Comparison of ENCODE assay signal across 9 mouse cellular contexts in genomic region chr5:21813994-21814393, GRCm38 (mm10). TPM values are rescaled to one million over a fixed set of nuclear protein-coding genes. Genes with fewer than 3 reads are reported as not detected.
DNase-seq lines count a peak whose midpoint lies in the region; ATAC-seq and TF ChIP-seq lines count a peak whose summit lies in the region.
"Had no signal": no experiment of that assay in that cellular context is flagged by ENCODE, and none has a peak within 500 bp of the region (broad histone marks: within the 10 kb centered on the region; RNA-seq: fewer than 3 reads in every experiment).

No protein-coding gene starts in this region.

- peak; percentile 37 for TF ChIP-seq CTCF in kidney, adult 2 months (conservative IDR thresholded peaks at IDR 0.05; ENCODE audit: insufficient read depth, insufficient read length, low read depth, low read length)
- peak; percentile 78 for TF ChIP-seq CTCF in E14TG2a.4 (conservative IDR thresholded peaks at IDR 0.05; ENCODE audit: low read length)
- peak; percentile 40 for TF ChIP-seq CTCF in lung, adult 2 months (IDR thresholded peaks at IDR 0.05; ENCODE audit: insufficient read depth, low read length)
- TF ChIP-seq CTCF in testis, adult 2 months (IDR thresholded peaks at IDR 0.05; ENCODE audit: control insufficient read depth, insufficient read depth, insufficient replicate concordance, low read depth, low read length), result peak; percentile 68; the same call in 1 of the 2 replicates

- H3K27ac ChIP-seq in kidney, adult 2 months (ENCODE audit: insufficient read depth, low read depth, low read length), result no peak overlapping the region
- H3K27ac ChIP-seq in kidney, embryonic 15.5 days, result no peak overlapping the region
- H3K27ac ChIP-seq in testis, adult 2 months (ENCODE audit: control insufficient read depth, insufficient read depth, low read depth, low read length), result no peak overlapping the region

- H3K36me3 ChIP-seq in kidney, adult 2 months (ENCODE audit: control insufficient read depth, insufficient read depth, low read length), result no peaks in the 10 kb centered on the region
- H3K36me3 ChIP-seq in kidney, embryonic 15.5 days, result no peaks in the 10 kb centered on the region
- no peaks in the 10 kb centered on the region for H3K36me3 ChIP-seq in E14TG2a.4 (ENCODE audit: insufficient read depth, low read length)
- no peaks in the 10 kb centered on the region for H3K36me3 ChIP-seq in testis, adult 2 months (ENCODE audit: control insufficient read depth, insufficient read depth, low read length)

- no peak overlapping the region for H3K9ac ChIP-seq in kidney, embryonic 15.5 days

- no peak for ATAC-seq in CD4-positive, CD25-positive, alpha-beta regulatory T cell, adult 4 months
- no peak for ATAC-seq in kidney, embryonic 15.5 days (replicated peaks; ENCODE audit: low FRiP score)

- H3K4me3 ChIP-seq in kidney, adult 2 months (ENCODE audit: insufficient read depth, low read depth, low read length), result no peak overlapping the region
- no peak overlapping the region for H3K4me3 ChIP-seq in kidney, embryonic 15.5 days (replicated peaks)
- H3K4me3 ChIP-seq in E14TG2a.4 (replicated peaks; ENCODE audit: low read length), result no peak overlapping the region
- no peak overlapping the region for H3K4me3 ChIP-seq in lung, adult 2 months (replicated peaks; ENCODE audit: extremely low read depth, low read depth, low read length)
- no peak overlapping the region for H3K4me3 ChIP-seq in testis, adult 2 months (ENCODE audit: control insufficient read depth, low read depth, low read length)

- no peak for TF ChIP-seq POLR2A in kidney, adult 2 months (IDR thresholded peaks at IDR 0.05; ENCODE audit: low read depth, low read length)
- TF ChIP-seq POLR2A in lung, adult 2 months (IDR thresholded peaks at IDR 0.05; ENCODE audit: borderline replicate concordance, extremely low read depth, low read depth, low read length), result no peak
- no peak for TF ChIP-seq POLR2A in testis, adult 2 months (IDR thresholded peaks at IDR 0.05; ENCODE audit: control insufficient read depth, low read depth, low read length)

- no peaks in the 10 kb centered on the region for H3K9me3 ChIP-seq in kidney, embryonic 15.5 days (replicated peaks)
- H3K9me3 ChIP-seq in E14TG2a.4 (ENCODE audit: low read length), result no peaks in the 10 kb centered on the region

- peak; percentile 59 for DNase-seq in CD4-positive, CD25-positive, alpha-beta regulatory T cell, adult 2 months (ENCODE audit: low read depth, low spot score)
- DNase-seq in kidney, adult 2 months, result peak; percentile 32
- DNase-seq in embryo, embryonic 10 days (ENCODE audit: low spot score), result peak; percentile 69
- DNase-seq in lung, adult 2 months, result no peak

- 62% methylated on average over 1 of the region's 1 CpGs for WGBS in kidney, adult 2 months
- WGBS in kidney, embryonic 15.5 days, result 58% methylated on average over 1 of the region's 1 CpGs
- WGBS in lung, adult 2 months, result 47% methylated on average over 1 of the region's 1 CpGs

- no peaks in the 10 kb centered on the region for H3K4me1 ChIP-seq in kidney, adult 2 months (ENCODE audit: control insufficient read depth, insufficient read depth, low read length)
- H3K4me1 ChIP-seq in kidney, embryonic 15.5 days, result no peaks in the 10 kb centered on the region
- peaks cover 36% of the 10 kb centered on the region for H3K4me1 ChIP-seq in E14TG2a.4 (replicated peaks; ENCODE audit: low read depth, low read length)
- no peaks in the 10 kb centered on the region for H3K4me1 ChIP-seq in lung, adult 2 months (ENCODE audit: control insufficient read depth, insufficient read depth, low read length)
- H3K4me1 ChIP-seq in testis, adult 2 months (ENCODE audit: control insufficient read depth, insufficient read depth, low read length), result no peaks in the 10 kb centered on the region; the same call in 1 of the 2 replicates

- H3K4me2 ChIP-seq in kidney, embryonic 15.5 days, result no peak overlapping the region

- H3K27me3 ChIP-seq in kidney, adult 2 months (replicated peaks; ENCODE audit: control insufficient read depth, insufficient read depth, low read length), result no peaks in the 10 kb centered on the region
- no peaks in the 10 kb centered on the region for H3K27me3 ChIP-seq in kidney, embryonic 15.5 days
- peaks cover 3% of the 10 kb centered on the region; the same call in 1 of the 2 replicates for H3K27me3 ChIP-seq in E14TG2a.4 (ENCODE audit: insufficient read depth, low read length)
- H3K27me3 ChIP-seq in testis, adult 2 months (ENCODE audit: control insufficient read depth, insufficient read depth, low read length), result no peaks in the 10 kb centered on the region

RNA-seq across cellular contexts. Expression of gene Psmc2, which starts 28.9 kb away (rescaled TPM):
- 100 to 1,000 TPM; 147 to 164 TPM for polyA plus RNA-seq in CD4-positive, CD25-positive, alpha-beta regulatory T cell, adult 4 months (2017; shearing (Covaris generic))
- 30.7 and 42.3 TPM in 2 replicates for polyA plus RNA-seq in kidney, adult 2 months (2012; rRNA removed)
- polyA plus RNA-seq in kidney, embryonic 15.5 days (2015; fragmentation: Nextera tagmentation; extraction: Ambion mirVana), result 186 and 199 TPM in 2 replicates
- polyA plus RNA-seq in lung, adult 2 months (2012; rRNA removed), result 15.5 and 28.4 TPM in 2 replicates
- 169 and 174 TPM in 2 replicates for polyA plus RNA-seq in testis, adult 2 months (2012; rRNA removed)

RNA-seq across cellular contexts. Expression of gene Dnajc2, which starts 28.9 kb away (rescaled TPM):
- polyA plus RNA-seq in CD4-positive, CD25-positive, alpha-beta regulatory T cell, adult 4 months (2017; shearing (Covaris generic)), result 10 to 100 TPM; 30.4 to 37.1 TPM
- polyA plus RNA-seq in kidney, adult 2 months (2012; rRNA removed), result 7.2 and 7.5 TPM in 2 replicates
- 75.2 and 77.8 TPM in 2 replicates for polyA plus RNA-seq in kidney, embryonic 15.5 days (2015; fragmentation: Nextera tagmentation; extraction: Ambion mirVana)
- polyA plus RNA-seq in lung, adult 2 months (2012; rRNA removed), result 5.9 and 8.5 TPM in 2 replicates
- polyA plus RNA-seq in testis, adult 2 months (2012; rRNA removed), result 52.7 and 53.3 TPM in 2 replicates

RNA-seq across cellular contexts. Expression of gene Slc26a5, which starts 51.4 kb away (rescaled TPM):
- polyA plus RNA-seq in CD4-positive, CD25-positive, alpha-beta regulatory T cell, adult 4 months (2017; shearing (Covaris generic)), result not detected
- not detected in 2 replicates for polyA plus RNA-seq in kidney, adult 2 months (2012; rRNA removed)
- not detected in 2 replicates for polyA plus RNA-seq in kidney, embryonic 15.5 days (2015; fragmentation: Nextera tagmentation; extraction: Ambion mirVana)
- polyA plus RNA-seq in lung, adult 2 months (2012; rRNA removed), result not detected in 2 replicates
- 0.04 TPM in 1 of 2 replicates, not detected in the other for polyA plus RNA-seq in testis, adult 2 months (2012; rRNA removed)
- polyA plus RNA-seq: C2C12 had no signal
